Comparison of ENCODE assay signal across 8 mouse cellular contexts in genomic region chr9:30140188-30140587, GRCm38 (mm10).
A peak's percentile ranks its signal among the peaks of the same experiment; 100 is the strongest.
DNase-seq lines count a peak whose midpoint lies in the region; ATAC-seq and TF ChIP-seq lines count a peak whose summit lies in the region.

No protein-coding gene starts in this region.

- TF ChIP-seq EP300 in heart, postnatal 0 days (IDR thresholded peaks at IDR 0.05; ENCODE audit: low read depth), result no peak

- no peak overlapping the region for H3K27ac ChIP-seq in heart, postnatal 0 days (ENCODE audit: low read depth)
- H3K27ac ChIP-seq in midbrain, embryonic 15.5 days, result no peak overlapping the region

- no peak overlapping the region for H3K4me2 ChIP-seq in heart, postnatal 0 days (ENCODE audit: low read depth, low read length)
- H3K4me2 ChIP-seq in midbrain, embryonic 15.5 days, result no peak overlapping the region

- no peak for TF ChIP-seq CTCF in heart, postnatal 0 days (IDR thresholded peaks at IDR 0.05; ENCODE audit: low read depth)

- H3K4me1 ChIP-seq in heart, postnatal 0 days (ENCODE audit: control insufficient read depth, insufficient read depth), result 0 out of 2 replicates have a peak, but pooled peaks cover 19% of the 10 kb centered on the region
- peaks cover 13% of the 10 kb centered on the region for H3K4me1 ChIP-seq in midbrain, embryonic 15.5 days

- H3K9ac ChIP-seq in heart, postnatal 0 days (replicated peaks; ENCODE audit: low read depth, low read length), result no peak overlapping the region
- no peak overlapping the region for H3K9ac ChIP-seq in midbrain, embryonic 15.5 days

- peak; percentile 33 for DNase-seq in 3T3-L1 (ENCODE audit: low read depth, low spot score)
- peak; percentile 59 to 93 for DNase-seq in adrenal gland, adult (ENCODE audit: inconsistent age in 2 of 2, low spot score in 1 of 2)
- DNase-seq in fat pad, adult 2 months (ENCODE audit: extremely low read depth, low read depth, low spot score), result peak; percentile 75
- peak; percentile 58 for DNase-seq in heart, postnatal 0 days (ENCODE audit: low spot score)
- peak; percentile 90 to 91 for DNase-seq in layer of hippocampus, postnatal 10 days (ENCODE audit: low spot score in 2 of 2)
- DNase-seq in urinary bladder, adult 2 months (ENCODE audit: low spot score), result peak; percentile 58

- WGBS in heart, postnatal 0 days, result 3% methylated on average over 3 of the region's 3 CpGs
- WGBS in midbrain, embryonic 15.5 days, result 53% methylated on average over 3 of the region's 3 CpGs

- H3K27me3 ChIP-seq in heart, postnatal 0 days (ENCODE audit: control insufficient read depth, insufficient read depth, low read length), result no peaks in the 10 kb centered on the region; the same call in 1 of the 2 replicates
- H3K27me3 ChIP-seq in midbrain, embryonic 15.5 days (replicated peaks), result no peaks in the 10 kb centered on the region

- H3K36me3 ChIP-seq in heart, postnatal 0 days (replicated peaks; ENCODE audit: control insufficient read depth, insufficient read depth, low read length), result no peaks in the 10 kb centered on the region
- H3K36me3 ChIP-seq in midbrain, embryonic 15.5 days (replicated peaks), result no peaks in the 10 kb centered on the region

- no peak for ATAC-seq in heart, postnatal 0 days (ENCODE audit: insufficient read depth, low read depth)
- ATAC-seq in midbrain, embryonic 15.5 days (replicated peaks), result peak; percentile 69
- no peak for ATAC-seq in inflammation-experienced regulatory T-cells, adult 6 months

- H3K9me3 ChIP-seq in heart, postnatal 0 days (replicated peaks; ENCODE audit: control insufficient read depth, low read length), result no peaks in the 10 kb centered on the region
- H3K9me3 ChIP-seq in midbrain, embryonic 15.5 days, result no peaks in the 10 kb centered on the region

- no peak overlapping the region for H3K4me3 ChIP-seq in heart, postnatal 0 days (ENCODE audit: low read depth, low read length)
- H3K4me3 ChIP-seq in midbrain, embryonic 15.5 days, result no peak overlapping the region

Comparison
In these comparisons a context has a peak if more than half of its experiments do, and no peak if none do; other contexts are left out.
1. DNase-seq: peak in every context shown above with its lines; median percentile 90 in layer of hippocampus, postnatal 10 days; 76 in adrenal gland, adult; 75 in fat pad, adult 2 months; 58 in heart, postnatal 0 days; 58 in urinary bladder, adult 2 months; 33 in 3T3-L1.